Mouse (Mus musculus) mouse embryonic stem cell (cell line): Measurements from ENCODE around the gene Dok5.

ENCODE experiments used
- in situ Hi-C, 2 experiments: fragments of 300-500 bp; cut with MboI; formaldehyde crosslinking; loops; 1 replicate in 1 of 2; 3 replicates in 1 of 2; pipeline ENCODE4 v1.14.3; 2019 to 2020; ENCODE audit warnings: low sequenced_read_pairs in 2 of 2, low pct_unique_long_range_greater_than_20kb in 1 of 2, mixed read lengths in 1 of 2; ENCODE audit not compliant: unreplicated experiment in 1 of 2

The Dok5 gene

DNA sequence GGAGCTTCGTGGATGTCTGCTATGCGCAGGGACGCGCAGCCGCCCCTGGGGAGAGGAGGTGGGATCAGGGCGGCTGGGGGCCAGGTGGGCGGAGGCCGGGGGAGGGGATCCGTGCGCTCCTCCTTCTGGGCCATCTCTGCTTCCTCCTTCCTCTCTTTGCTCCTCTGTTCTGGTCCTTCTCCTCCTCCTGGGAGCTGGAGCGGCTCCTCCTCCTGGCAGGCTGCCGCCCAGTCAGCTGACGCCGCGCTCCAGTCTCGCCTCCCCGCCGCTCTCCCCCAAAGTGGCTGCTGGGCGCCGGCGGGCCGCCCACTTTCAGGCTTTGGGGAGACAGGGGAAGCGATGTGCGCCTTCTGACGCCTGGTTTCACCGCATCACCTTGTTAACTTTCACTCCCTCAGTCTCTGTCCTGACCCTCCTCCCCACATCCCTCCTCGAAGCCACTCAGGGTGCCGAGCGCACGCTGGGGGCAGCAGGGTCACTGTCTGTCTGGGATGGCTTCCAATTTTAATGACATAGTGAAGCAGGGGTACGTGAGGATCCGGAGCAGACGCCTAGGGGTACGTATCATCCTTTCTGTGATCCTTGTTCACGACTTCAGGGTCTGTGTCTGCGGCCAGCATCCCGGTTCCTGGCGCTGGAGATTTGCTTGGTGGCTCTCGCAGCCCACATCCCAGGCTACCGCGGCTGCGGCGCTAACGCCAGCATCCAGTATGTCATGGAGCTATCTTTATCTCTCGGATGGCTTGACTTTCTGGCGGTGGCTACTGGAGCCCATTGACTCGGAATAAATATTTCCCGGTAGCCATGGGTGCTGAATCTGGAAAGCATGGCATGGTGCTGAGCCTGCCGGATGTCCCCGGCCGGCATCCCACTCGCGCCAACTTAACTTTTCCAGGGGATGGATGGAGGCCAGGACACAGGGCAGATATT, at the start of gene Dok5:
Gene Dok5, plus strand, starts transcription at position 176 of the 930 bp plus-strand sequence.
- in situ Hi-C loops = no loop called here

DNA sequence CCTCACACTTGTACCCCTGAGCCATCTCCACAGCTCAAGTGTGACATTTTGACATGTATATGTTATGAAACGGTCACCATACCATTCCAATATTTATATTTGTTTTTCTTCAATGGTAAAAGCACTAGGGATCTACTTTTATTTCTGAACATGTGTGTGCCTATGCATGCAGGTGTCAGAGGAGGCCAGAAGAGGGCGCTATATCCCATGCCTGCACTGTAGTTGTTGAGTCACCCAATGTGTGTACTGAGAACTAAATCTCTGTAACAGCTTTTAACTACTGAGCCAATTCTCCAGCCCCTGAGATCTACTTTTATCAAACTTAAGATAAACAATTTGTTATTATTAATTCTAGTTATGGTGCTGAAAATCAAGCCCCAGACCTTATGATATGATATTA, 48.2 kb upstream of the Dok5 start:
- in situ Hi-C loops = loop anchor here in 1 of 2 experiments (10.0 kb wide), 1 partner anchor 181 kb away; no protein-coding TSS in a partner anchor

DNA sequence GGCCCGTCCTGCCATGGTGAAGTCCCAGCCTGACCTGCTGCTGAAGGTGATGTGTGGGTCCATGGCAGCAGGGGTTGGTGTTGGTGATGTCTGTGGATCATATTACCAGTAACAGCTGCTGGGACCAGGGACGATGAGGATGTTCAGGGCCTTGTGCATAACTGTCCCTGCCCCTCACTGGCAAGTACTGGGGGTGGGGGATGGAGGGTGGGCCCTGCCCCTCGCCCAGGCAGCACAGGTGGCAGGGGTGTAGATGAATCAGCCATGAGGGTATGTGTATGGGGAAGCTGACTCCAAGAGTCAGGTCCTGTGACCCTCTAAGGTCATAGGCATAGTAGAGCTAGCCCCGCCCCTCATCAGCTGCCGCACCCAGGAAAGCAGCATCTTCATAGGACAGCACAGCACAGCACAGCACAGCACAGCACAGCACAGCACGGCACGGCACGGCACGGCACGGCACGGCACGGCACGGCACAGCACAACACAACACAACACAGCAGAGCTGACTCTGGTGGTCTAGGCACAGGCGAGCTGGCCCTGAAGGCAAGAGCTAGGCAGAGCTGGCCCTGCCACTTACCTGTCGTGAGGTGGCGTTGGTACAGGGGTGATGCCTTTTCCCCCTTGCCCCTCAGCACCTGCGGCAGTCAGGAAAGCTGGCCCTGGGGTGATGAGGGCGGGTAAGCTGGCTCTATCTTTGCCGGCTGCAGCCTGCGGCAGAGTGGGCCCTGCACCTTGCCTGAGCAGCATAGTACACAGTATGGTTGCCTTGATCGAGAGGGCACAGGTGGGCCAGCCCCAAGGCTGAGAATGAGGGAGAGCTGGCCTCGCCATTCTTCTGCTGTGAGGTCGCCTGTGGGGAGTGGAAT, 36.3 kb upstream of the Dok5 start:
- in situ Hi-C loops = no loop called here

DNA sequence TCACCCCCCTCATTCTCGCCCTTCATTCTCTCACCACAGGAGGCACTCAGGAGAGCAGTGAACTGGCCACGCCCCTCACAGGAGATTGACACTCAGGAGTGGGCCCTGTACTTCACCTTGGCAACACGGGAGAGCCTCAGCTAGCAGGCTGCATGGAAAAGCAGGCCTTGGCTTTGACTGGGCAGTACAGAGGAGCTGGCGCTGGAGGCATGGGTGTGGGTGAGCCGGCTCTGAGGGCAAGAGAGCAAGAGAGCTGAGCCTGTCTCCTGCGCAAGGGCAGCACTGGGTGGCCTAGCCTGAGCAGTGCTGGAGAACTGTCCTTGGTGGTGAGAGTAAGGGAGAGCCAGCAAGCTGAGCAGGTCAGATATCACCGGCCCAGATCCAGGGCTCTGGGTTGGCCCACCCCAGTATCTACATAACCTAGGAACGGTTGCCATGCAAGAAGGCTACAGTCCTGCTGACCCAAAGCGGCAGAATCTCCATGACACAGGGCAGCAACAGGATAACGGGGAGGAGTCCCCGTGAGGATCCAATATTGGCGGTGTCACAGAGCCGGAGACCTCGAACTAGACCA, 35.6 kb upstream of the Dok5 start:
- in situ Hi-C loops = no loop called here

DNA sequence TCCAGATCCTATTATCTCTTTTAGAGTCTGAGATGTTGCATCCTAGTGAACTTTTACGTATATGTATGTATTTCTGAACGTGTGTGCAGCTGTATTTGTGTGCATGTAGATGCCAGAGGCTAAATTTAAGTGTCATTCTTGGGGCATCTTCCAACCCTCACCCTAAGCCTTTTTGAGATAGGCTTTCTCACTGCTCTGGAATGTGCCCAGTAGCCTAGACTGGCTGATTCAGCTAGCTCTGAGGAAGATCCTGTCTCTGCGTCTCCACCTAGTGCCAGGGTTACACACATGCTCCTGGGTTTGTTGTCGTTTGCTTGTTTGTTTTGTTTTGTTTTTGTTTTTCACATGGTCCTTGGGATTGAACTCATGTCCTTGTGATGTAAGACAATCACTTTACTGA, 31.1 kb upstream of the Dok5 start:
- in situ Hi-C loops = no loop called here

DNA sequence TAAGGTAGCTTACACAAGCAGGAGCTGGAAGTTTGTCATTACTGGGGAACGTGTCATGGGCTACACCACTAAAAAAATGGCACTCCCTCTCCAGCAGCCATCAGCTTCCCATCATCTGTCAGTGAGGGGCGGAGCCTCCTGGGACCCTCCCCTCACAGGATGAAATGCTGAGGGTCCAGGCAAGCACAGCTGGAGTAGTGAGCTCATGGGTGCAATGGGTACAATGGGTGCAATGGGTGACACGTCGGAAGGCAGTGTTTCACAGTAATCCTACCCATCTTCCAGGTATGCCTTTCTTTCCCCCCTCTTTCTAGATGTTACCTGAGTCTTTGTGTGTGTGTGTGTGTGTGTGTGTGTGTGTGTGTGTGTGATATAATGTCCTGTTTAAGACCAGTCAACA, 25.1 kb upstream of the Dok5 start:
- in situ Hi-C loops = no loop called here

DNA sequence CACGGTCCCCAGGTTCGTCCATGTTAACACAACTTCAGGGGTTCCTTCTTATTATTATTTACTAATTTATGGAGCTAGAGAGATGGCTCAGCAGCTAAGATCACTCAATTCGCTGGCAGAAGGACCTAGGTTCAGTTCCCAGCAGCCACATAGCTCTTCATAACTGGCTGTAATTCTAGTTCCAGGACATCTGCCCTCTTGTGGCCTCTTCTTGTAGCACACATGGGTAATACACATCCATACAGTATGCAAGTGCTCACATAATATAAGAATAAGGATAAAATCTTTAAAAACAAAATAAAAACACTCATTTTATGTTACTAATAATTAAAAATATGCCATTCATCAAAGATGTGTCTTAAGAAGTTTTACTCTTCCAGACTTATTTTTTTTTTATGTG, 23.9 kb upstream of the Dok5 start:
- in situ Hi-C loops = no loop called here

DNA sequence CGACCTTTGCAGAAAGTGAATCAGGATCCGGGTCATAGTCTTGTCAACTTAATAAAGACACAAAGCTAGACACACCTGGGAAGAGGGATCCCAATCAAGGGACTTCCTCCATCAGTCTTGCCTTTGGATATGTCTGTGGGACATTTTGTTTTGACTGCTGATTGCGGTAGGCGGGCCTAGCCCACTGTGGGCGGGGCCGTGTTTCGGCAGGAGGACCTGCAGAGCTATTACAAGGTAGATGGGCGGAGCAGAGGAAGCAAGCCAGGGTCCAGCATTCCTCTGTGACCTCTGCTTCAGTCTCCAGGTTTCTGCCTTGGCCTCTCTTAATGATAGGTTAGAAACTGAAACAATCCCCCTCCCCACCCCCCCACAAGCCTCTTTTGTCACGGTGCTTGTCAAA, 22.7 kb upstream of the Dok5 start:
- in situ Hi-C loops = no loop called here

DNA sequence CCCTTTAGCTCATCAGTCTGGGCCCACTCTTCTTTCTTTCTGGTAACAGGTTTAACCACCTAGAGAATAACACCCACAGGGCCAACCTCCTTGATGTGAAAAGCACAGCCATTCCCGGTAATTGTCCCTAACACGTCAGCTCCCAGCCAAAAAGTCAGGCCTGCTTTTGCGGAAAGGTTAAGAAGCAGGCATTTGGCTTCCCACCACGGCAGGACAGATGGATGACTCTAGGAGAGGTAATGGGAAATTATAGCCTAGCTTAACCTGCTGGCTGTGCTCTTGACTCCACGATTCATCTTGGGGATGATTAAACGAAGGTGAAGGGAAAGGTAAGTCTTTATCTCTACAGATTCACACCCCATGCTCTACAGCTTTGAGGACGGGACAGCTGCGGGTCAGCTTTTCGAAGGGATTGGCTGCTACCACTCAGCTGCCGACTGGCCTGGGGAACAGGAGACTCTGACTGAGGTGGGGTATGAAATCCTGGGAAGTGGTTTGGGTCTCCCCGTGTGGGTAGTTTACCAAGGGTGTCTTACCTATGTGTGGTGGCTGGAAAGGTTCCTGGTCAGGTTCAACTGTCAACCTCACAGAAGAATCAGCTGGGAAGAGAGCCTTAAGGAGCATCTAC, 18.8 kb upstream of the Dok5 start:
- in situ Hi-C loops = no loop called here

DNA sequence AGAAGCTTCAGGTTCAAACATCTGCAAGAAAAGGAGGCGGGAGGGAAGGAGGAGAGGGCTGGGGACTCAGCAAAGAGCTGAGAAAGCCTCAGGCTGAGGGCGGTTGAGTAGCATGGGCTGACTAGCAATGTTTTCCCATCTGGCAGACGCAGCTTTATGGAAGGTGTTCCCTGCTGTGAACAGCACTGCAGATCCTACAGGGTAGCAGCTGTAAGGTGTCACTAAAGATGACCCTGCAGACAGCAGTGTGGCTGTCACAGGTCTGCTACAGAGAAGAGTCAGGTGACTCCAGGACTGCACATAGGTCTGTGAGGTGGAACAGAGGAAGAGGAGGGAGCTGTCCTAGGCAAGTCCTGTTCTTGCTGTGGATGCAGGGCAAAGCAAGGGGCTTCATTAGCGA, 11.2 kb upstream of the Dok5 start:
- in situ Hi-C loops = no loop called here

DNA sequence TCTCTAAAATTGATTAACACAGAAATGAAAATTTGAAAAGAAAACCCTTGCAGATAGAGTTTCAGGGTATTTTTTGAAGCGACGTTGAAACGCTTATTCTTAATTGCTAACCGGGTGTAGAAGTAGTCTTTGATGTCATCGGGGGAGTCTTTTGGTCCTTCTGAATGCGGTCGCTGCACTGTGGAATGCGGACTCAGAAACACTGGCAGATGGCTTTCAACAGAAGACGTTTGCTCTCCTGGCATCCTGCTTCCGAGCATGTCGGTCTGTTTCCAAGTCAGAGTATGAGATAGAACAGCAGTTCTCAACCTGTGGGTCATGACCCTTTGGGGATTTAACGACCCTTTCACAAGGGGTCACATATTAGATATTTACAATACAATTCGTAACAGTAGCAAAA, 7.5 kb upstream of the Dok5 start:
- in situ Hi-C loops = no loop called here

DNA sequence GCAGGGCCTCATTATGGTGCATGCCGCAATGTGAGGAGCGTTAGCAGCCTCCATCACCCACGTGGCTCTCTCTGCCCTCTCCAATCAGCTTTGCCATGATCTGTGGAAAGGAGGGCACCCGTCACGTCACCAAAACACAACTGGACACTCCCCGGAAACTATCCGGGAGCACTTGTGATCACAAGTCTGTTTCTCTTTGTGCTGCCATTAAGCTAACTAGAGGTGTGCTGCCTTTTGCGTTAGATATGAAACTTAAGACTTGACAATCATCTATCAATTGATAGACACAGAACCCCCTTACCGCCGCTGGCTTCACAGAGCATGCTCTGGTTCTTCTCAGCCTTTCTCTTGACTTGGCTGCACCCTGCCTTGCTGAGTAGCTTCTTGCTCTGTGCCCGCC, 6.9 kb upstream of the Dok5 start:
- in situ Hi-C loops = no loop called here

DNA sequence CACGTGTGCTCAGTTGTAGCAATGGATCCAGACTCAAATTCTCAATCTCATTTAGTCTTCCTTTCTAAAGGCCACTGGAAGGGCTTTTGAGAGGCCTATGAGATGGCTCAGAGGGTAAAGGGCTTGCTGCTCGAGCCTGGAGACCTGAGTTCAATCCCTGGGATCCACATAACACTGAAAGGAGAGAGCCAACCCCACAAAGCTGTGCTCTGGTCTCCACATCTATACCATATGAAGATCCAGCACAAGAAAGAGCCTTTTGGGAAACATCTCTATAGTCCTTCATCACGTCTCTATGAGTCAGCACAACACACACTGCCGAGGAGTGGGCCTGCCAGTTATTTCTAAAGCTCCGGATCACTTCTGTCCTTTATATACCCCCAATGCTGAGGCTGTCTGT, 5.8 kb upstream of the Dok5 start:
- in situ Hi-C loops = no loop called here

DNA sequence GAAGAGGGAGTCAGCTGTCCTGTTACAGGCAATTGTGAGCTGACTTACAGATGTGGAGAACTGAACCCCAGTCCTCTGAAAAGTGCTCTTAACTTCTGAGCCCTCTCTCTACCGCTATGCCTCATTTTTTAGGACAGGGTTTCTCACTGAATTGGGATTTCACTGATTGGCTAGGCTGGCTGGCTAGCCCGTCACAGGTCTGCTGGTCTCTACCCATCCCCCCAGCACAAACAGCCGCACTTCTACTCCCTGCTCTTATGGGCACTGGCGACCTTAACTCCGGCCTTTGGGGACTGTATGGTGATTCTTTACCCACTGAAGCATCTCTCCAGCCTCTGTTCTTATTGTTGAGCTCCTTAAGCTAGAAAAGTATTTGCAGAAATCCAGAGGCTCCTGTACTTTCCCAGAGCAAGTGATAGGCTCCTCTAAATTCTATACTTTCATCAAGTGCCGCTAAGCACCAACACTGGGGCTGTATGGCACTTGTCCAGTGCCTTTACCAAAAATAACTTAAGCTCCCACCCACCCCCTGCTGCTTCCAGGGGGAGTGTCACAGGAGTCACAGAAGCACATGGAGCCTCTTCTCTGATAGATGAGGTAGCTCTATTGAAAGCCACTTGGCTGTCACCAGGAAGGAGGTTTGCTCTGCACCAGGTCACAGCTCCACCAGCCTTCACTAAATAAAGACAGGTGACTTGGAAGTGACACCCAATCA, 4.5 kb upstream of the Dok5 start:
- in situ Hi-C loops = no loop called here

DNA sequence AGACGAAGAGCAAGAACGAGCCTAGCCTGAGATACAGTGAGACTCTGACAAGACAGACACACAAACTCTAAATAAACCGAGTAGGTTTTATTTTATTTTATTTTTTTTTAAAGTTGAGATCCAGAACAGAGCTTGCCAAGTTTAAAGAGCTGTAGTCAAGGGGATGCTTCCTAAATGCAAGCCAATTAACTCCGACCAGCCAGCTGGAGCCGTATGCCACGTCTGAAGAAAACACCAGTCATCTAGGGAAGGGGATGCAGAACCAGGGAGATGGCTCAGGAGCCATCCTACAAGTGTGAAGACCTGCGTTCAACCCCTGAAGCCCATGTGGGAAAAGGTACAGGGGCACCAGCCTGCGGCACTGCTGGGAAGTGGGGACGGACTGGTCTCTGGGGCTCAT, 2.7 kb upstream of the Dok5 start:
- in situ Hi-C loops = no loop called here

DNA sequence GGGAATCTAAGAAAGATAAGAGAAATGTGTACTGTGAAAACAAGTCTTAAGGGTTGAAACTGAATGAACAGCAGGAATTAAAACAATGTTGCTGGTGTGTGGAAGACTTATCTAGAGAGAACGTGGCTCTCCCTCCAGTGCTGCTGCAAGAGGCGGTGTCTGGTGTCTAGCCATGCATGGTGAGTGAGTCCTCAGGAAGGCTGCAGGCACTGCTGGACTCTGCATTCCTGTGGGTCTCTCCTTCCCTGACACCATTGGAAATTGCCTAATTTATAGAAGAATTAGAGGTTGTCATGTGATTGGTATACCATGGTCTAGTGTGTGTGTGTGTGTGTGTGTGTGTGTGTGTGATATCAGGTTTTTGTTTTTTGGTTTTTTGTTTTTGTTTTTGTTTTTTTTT, 1.9 kb upstream of the Dok5 start:
- in situ Hi-C loops = no loop called here

DNA sequence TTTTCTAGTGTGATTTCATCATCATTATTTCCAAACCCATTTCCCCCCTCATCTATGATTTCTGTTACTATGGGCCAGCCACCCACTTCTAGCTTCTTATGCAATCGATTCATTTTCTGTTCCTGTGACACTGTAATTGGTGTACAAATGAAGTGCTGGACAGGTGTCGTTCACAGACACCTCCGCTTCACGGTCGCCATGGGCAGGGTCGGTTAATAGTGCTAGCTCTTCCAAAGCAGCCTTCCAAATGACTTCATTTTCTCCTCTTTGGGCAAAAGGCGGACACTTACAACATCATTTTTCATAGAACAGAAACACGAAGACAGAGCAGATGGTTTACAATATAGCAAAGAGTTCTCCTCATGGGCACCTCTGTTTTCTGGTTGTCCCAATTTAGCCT, 1.5 kb upstream of the Dok5 start:
- in situ Hi-C loops = no loop called here

DNA sequence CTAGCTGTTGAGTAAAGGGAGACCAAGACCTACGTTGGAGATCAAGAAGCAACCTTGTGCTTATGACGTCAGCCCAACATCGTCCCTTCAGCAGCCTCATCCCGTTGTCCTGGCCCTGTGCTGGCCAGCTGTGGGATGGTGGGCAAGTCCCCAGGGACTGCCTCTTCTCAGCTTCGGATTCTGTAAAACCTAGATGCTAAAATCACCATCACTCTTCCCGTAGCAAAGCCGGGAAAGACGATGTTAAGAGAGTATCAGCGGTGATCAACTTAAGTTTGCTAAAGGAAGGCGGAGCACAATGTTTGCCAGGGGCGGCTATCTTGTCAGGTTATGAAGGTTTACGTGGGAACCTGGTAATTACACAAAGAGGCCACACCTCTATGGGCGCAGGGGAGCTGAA, 826 bp upstream of the Dok5 start:
- in situ Hi-C loops = no loop called here
